Mouse (Mus musculus) midbrain, embryonic 14.5 days (tissue): ENCODE measurements around the gene Tspan14. TPM values are rescaled to one million over a fixed set of nuclear protein-coding genes. Genes with fewer than 3 reads are reported as not detected.

Experiments used
- ATAC-seq: fragments of 200-750 bp; cut with Nextera tagmentation; 2 replicates; pipeline ENCODE4 v1.8.0; 2017; ENCODE audit warnings: moderate number of reproducible peaks, moderate library complexity; ENCODE audit not compliant: low FRiP score, low TSS enrichment
- DNase-seq: peaks from one replicate; pipeline ENCODE4 v3.0.0-alpha.2; 2015
- H3K27ac ChIP-seq: fragments of 300-500 bp; sonication (generic); replicated peaks from 2 replicates; pipeline ENCODE4 v1.5.1; 2014; ENCODE audit warnings: mild to moderate bottlenecking, low read depth, low read length, moderate library complexity
- H3K27me3 ChIP-seq: fragments of 300-500 bp; sonication (generic); 2 replicates; pipeline ENCODE4 v1.6.1; 2014; ENCODE audit warnings: low read length, control low read depth, mixed read lengths; ENCODE audit not compliant: control insufficient read depth, insufficient read depth
- H3K36me3 ChIP-seq: fragments of 300-500 bp; sonication (generic); 2 replicates; pipeline ENCODE4 v1.6.1; 2014; ENCODE audit warnings: low read length, control low read depth; ENCODE audit not compliant: control insufficient read depth, insufficient read depth
- H3K4me1 ChIP-seq: fragments of 300-500 bp; sonication (generic); 2 replicates; pipeline ENCODE4 v1.6.1; 2014; ENCODE audit warnings: mild to moderate bottlenecking, antibody characterized with exemption, low read length, control low read depth; ENCODE audit not compliant: control insufficient read depth, insufficient read depth
- H3K4me2 ChIP-seq: fragments of 300-500 bp; sonication (generic); 2 replicates; pipeline ENCODE4 v1.6.1; 2014; ENCODE audit warnings: mild to moderate bottlenecking, low read length, moderate library complexity
- H3K4me3 ChIP-seq: fragments of 300-500 bp; sonication (generic); replicated peaks from 2 replicates; pipeline ENCODE4 v1.5.1; 2014; ENCODE audit warnings: low read depth, low read length
- H3K9ac ChIP-seq: fragments of 300-500 bp; sonication (generic); replicated peaks from 2 replicates; pipeline ENCODE4 v1.6.1; 2014; ENCODE audit warnings: mild to moderate bottlenecking, low read length, moderate library complexity
- H3K9me3 ChIP-seq: fragments of 300-500 bp; sonication (generic); 2 replicates; pipeline ENCODE4 v1.6.1; 2016; ENCODE audit warnings: low read length, control low read depth, mixed read lengths; ENCODE audit not compliant: control insufficient read depth
- WGBS: fragments of 180-500 bp; shearing (Covaris S2); extraction: QIAGEN DNeasy Blood & Tissue Kit; methylation state at CpG from one replicate; pipeline ENCODE4 v1.1.7; 2014; 5-methylcytosine and 5-hydroxymethylcytosine counted together
- polyA plus RNA-seq: library from polyadenylated mRNA; unstranded; fragments of >200 nt; fragmentation: Nextera tagmentation; extraction: Ambion mirVana; gene quantifications from 2 replicates; pipeline ENCODE4 v1.2.1, GENCODE M21; 2014

Tspan14 gene
- polyA plus RNA-seq, 1 experiment from 2014 or later: 79.6 TPM

DNA sequence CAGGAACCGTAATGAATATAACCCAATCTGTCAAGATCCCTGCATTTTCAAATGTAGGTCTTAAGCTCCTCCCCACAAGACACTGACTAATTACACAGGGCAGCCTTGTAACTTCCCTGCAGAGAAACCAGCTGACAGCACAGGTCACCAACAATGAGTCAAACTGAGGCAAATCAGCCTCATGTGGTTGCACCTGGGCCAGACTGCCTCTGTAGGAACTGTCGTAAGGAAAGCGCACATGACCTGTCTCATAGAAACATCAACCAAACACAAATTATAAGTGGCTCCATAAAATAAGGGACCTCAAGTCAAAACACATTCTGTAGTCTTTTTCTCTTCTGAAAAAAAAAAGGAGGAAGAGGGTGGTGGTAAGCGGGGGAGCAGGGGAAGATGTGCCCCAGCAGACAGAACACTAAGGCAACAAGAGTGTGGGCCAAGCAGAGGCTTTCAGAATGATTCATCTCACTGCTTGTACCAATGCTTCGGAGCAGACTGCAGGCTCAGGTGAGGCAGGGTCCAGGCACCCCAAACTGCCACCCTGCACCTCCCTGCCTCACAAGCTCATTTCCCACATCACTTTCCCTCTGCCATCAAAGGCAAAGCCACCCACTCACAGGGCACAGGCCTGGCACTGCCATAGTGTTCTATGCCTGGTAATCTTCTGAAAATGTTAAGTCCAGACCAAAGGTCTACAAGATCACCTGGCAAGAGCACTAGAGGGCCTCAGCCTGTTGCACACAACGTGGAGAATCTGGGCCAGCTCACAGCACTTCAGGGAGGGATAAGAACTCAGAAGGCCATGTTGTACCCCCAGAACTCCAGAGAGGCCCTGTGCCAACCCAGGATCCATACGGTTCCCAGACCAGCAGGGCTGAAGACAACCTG is 16.6 kb downstream of the Tspan14 start:
- no peaks in the 10 kb centered on the region; the same call in 1 of the 2 replicates for H3K9me3 ChIP-seq
- peaks cover 22% of the 10 kb centered on the region for H3K4me1 ChIP-seq
- no peak overlapping the region for H3K4me2 ChIP-seq
- DNase-seq (no peak), ATAC-seq (no peak)
- H3K4me3 ChIP-seq: no peak overlapping the region
- no peaks in the 10 kb centered on the region for H3K27me3 ChIP-seq
- H3K27ac ChIP-seq: no peak overlapping the region
- no peak overlapping the region for H3K9ac ChIP-seq
- peaks cover 7% of the 10 kb centered on the region; the same call in 1 of the 2 replicates for H3K36me3 ChIP-seq
- 83% methylated on average over 7 of the region's 7 CpGs for WGBS

DNA sequence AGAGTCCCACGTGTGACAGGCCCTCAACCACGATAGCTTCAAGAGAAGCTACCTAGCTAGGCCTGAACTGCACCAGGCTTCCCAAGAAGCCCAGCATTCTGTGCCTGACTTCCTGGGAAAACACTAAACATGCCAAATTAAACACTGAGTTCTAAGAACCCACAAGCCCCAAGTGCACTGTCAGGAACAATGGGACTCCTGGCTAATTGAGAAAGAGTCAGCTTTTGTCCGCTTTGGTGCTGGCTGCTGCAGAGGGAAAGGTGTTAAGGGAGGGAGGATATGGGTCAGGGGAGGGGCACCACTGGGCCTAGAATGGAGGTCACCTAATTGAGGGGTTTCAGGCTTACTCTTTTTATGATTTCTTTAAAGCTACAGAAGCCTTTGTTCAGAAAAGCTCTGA is 17.6 kb downstream of the Tspan14 start:
- no peak for ATAC-seq
- no peak for DNase-seq
- Histone ChIP-seq H3K4me2 (no peak overlapping the region), H3K27ac (no peak overlapping the region), H3K9me3 (no peaks in the 10 kb centered on the region; the same call in 1 of the 2 replicates), H3K36me3 (peaks cover 7% of the 10 kb centered on the region; the same call in 1 of the 2 replicates), H3K27me3 (no peaks in the 10 kb centered on the region), H3K4me1 (peaks cover 13% of the 10 kb centered on the region; the same call in 1 of the 2 replicates), H3K4me3 (no peak overlapping the region), H3K9ac (no peak overlapping the region)
- 42% methylated on average over 3 of the region's 3 CpGs for whole genome bisulfite sequencing

DNA sequence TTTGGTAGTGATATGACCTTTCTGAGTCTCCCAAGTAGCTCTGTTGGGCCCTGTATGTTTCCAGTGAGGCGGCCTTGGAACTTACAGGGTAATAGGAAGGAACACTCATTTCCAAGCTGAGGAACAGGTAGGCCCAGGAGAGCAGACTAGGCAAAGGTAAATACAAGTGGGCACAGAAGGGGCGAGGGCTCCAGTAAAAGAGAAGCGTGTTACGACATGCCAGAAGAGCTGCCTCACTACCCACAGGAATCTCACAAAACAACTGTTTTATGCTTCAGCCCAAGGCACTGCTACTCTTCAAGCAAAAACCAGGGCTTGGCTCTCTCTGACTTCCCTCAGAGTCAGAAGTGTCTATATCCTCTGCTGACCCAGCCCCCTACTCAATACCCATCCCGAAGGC is 18.1 kb downstream of the Tspan14 start:
- no peak overlapping the region for H3K4me2 ChIP-seq
- peaks cover 7% of the 10 kb centered on the region; the same call in 1 of the 2 replicates for H3K36me3 ChIP-seq
- H3K27me3 ChIP-seq: no peaks in the 10 kb centered on the region
- no peak overlapping the region for H3K4me3 ChIP-seq
- no peak overlapping the region for H3K9ac ChIP-seq
- no peak overlapping the region for H3K27ac ChIP-seq
- H3K4me1 ChIP-seq: peaks cover 9% of the 10 kb centered on the region; the same call in 1 of the 2 replicates
- H3K9me3 ChIP-seq: no peaks in the 10 kb centered on the region; the same call in 1 of the 2 replicates
- 95% methylated on average over 5 of the region's 5 CpGs for WGBS
- DNase-seq: no peak
- no peak for ATAC-seq

DNA sequence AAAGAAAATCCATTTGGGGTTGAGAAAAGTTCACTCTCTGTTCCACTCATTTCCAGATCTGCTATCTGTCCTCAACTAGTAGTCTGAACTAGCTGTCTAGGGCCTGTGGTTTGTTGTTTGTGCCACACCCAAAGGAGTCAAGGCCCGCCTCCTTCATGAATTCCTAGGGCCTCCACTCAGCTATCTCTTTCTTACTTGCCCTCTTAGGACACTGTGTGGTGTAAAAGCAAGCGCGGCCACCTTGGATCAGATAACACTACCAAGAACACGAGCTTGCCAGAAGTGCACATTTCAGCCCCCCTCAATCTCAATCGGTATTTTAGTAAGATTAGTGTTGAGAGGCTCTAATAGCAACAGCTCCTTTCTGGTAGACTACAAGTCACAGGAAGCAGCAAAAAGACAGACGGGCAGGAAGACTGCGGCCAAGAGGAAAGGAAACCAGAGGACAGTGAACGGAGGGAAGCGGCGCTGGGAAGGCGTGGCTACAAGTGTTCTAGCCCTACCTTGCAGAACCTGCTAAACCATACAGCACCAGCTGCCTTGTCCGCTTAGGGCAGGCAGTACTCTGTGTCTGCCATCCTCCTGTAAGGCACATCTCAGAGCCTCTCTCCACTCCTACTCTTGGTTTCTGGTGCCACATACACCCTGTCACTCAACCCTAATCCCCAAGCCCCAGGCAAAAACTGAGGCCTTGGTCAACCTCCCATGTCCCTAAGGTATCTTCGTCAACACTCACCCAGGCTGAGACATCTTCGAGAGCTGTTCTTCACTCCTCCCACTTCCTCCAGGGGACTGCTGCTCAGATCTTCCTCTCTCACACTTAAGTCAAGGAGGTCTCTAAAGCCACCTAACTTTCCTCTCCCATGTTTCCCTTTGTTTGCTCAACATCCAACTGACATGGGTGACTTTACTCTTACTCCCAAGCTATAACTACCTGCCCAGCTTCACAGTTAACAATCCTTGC is 18.9 kb downstream of the Tspan14 start:
- Histone ChIP-seq H3K9ac (no peak overlapping the region), H3K27ac (no peak overlapping the region), H3K36me3 (peaks cover 7% of the 10 kb centered on the region; the same call in 1 of the 2 replicates), H3K4me1 (0 out of 2 replicates have a peak, but pooled peaks cover 7% of the 10 kb centered on the region), H3K4me3 (no peak overlapping the region), H3K27me3 (no peaks in the 10 kb centered on the region), H3K9me3 (no peaks in the 10 kb centered on the region; the same call in 1 of the 2 replicates), H3K4me2 (no peak overlapping the region)
- DNase-seq: no peak
- no peak for ATAC-seq
- 91% methylated on average over 14 of the region's 14 CpGs for WGBS

DNA sequence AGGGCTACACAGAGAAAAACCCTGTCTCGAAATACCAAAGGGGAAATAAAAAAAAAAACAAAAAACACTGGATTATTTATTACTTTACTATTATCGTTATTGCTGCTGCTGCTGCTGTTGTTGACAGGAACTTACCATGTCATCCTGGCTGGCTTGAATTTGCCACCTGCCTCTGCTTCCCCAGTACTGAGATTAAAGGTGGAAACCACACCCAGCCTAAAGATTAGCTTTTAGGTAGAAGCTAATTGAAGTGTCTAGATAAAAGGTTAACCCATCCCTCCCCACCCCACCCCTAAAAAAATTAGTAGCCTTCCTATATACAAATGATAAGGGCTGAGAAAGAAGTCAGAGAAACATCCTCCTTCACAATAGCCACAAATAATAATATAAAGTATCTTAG is 22.8 kb downstream of the Tspan14 start:
- Histone ChIP-seq H3K4me1 (no peaks in the 10 kb centered on the region), H3K36me3 (peaks cover 7% of the 10 kb centered on the region; the same call in 1 of the 2 replicates), H3K9ac (no peak overlapping the region), H3K4me2 (no peak overlapping the region), H3K27me3 (no peaks in the 10 kb centered on the region), H3K27ac (no peak overlapping the region), H3K9me3 (no peaks in the 10 kb centered on the region; the same call in 1 of the 2 replicates), H3K4me3 (no peak overlapping the region)
- no peak for DNase-seq
- no peak for ATAC-seq
- 91% methylated on average over 2 of the region's 2 CpGs for WGBS

DNA sequence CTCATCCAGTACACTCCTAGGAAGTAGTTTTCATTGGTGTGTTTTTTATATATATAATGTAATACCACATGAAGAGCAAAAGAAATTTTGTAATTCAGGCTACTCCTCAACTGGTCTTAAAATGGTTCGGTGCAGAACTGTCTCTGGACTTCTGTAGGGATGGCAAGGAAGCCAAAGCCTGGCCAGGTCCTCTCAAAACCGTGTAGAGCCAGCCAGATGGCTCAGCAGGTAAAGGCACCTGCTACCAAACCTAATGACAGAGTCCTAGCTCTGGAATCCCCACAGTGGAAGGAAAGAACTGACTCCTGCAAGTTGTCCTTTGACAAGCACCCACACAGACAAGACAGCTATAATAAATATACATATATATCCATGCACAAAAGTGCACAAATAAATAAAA is 24.2 kb downstream of the Tspan14 start:
- Histone ChIP-seq H3K4me2 (no peak overlapping the region), H3K4me3 (no peak overlapping the region), H3K9ac (no peak overlapping the region), H3K4me1 (no peaks in the 10 kb centered on the region), H3K36me3 (peaks cover 7% of the 10 kb centered on the region; the same call in 1 of the 2 replicates), H3K27me3 (no peaks in the 10 kb centered on the region), H3K9me3 (no peaks in the 10 kb centered on the region; the same call in 1 of the 2 replicates), H3K27ac (no peak overlapping the region)
- no peak for DNase-seq
- 86% methylated on average over 2 of the region's 2 CpGs for WGBS
- ATAC-seq: no peak

DNA sequence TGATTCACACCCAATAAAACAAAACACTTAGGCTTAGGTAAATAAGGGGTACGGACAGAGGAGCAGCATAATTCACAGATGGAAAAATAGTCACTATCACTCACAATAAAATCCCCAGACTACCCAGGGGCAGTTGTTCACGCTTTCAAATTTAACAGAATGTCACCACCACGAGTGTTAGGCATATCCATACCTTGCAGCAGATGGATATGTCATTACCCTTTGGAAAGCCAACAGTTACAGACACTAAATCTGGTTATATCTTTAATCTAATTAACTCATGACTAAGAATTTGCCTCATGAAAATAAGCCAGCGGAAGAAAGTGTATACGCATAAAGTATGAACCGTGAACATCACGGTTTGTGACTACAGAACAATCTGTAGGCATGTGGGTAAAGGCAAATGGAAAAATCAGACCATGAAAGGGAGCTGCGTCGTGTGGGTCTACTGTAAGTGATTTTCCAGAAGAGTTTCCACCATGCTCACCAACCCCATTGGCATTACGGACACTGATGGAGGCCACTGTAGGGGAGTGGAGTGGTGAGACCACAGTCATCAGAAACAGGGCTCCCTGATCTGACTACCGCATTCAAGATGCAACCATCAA is 28.1 kb downstream of the Tspan14 start:
- H3K36me3 ChIP-seq: 0 out of 2 replicates have a peak, but pooled peaks cover 2% of the 10 kb centered on the region
- H3K27me3 ChIP-seq: no peaks in the 10 kb centered on the region
- no peak for DNase-seq
- peaks cover 9% of the 10 kb centered on the region; the same call in 1 of the 2 replicates for H3K4me1 ChIP-seq
- no peak overlapping the region for H3K4me3 ChIP-seq
- H3K4me2 ChIP-seq: no peak overlapping the region
- 83% methylated on average over 11 of the region's 11 CpGs for WGBS
- ATAC-seq: no peak
- H3K9ac ChIP-seq: no peak overlapping the region
- H3K9me3 ChIP-seq: no peaks in the 10 kb centered on the region
- no peak overlapping the region for H3K27ac ChIP-seq

DNA sequence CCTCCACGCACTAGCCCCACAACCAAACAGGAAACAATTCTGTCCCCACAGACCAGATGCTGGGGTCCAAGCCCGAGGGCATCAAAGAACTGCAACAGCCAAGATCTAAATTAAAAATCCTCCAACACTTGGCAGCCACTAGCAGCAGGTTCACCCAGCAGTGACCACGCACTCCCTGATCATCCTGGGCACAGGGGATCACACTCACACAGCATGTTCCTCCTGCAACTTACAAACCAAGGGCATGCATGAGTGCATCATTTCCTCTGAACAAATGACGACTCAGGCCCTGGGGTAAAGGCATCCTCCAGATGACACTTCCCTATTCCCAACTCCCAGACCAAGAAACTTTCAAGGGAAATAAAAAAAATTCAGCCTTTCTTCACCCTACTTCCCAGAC is 29.6 kb downstream of the Tspan14 start:
- Histone ChIP-seq H3K27me3 (no peaks in the 10 kb centered on the region), H3K4me1 (peaks cover 11% of the 10 kb centered on the region; the same call in 1 of the 2 replicates), H3K27ac (no peak overlapping the region), H3K4me2 (no peak overlapping the region), H3K4me3 (no peak overlapping the region), H3K9me3 (no peaks in the 10 kb centered on the region), H3K9ac (no peak overlapping the region), H3K36me3 (0 out of 2 replicates have a peak, but pooled peaks cover 6% of the 10 kb centered on the region)
- 46% methylated on average over 4 of the region's 4 CpGs for WGBS
- ATAC-seq (no peak), DNase-seq (no peak)
